Mouse (Mus musculus) brown adipose tissue, adult 24 weeks (tissue): ENCODE data around the gene Etnk1. TPM values are rescaled to one million over a fixed set of nuclear protein-coding genes. Genes with fewer than 3 reads are reported as not detected.
A peak's percentile ranks its signal among the peaks of the same experiment; 100 is the strongest.
"Not testable (repeated sequence)": the region's sequence is repeated elsewhere in the genome, so short reads cannot be mapped to it uniquely, and the experiment has no call there.

Experiments
- H3K27ac ChIP-seq: fragments of 200-500 bp; replicated peaks from 2 replicates; pipeline ENCODE4 v1.5.1; 2012; ENCODE audit warnings: low read depth, mild to moderate bottlenecking, low read length
- H3K4me1 ChIP-seq: fragments of 200-500 bp; 2 replicates; pipeline ENCODE4 v1.6.1; 2012; ENCODE audit warnings: low read length, mixed read lengths; ENCODE audit not compliant: control insufficient read depth, insufficient read depth, insufficient read length
- H3K4me3 ChIP-seq: fragments of 200-500 bp; 2 replicates; pipeline ENCODE4 v1.5.1; 2012; ENCODE audit warnings: low read depth, mild to moderate bottlenecking, low read length, moderate library complexity; ENCODE audit not compliant: insufficient read depth
- polyA plus RNA-seq: library from polyadenylated mRNA; stranded (reverse); fragments of >200 nt; gene quantifications from 2 replicates; pipeline ENCODE4 v1.2.4, GENCODE M21; 2012; ENCODE audit not compliant: missing spikeins, insufficient read depth, insufficient read length

The Etnk1 gene
- 23.8 and 23.9 TPM in 2 replicates for polyA plus RNA-seq

- Histone ChIP-seq H3K4me3 (peak within 1 kb of the TSS; percentile 86), H3K4me1 (peaks cover 17% of the 10 kb centered on the region; the same call in 1 of the 2 replicates), H3K27ac (peak within 1 kb of the TSS; percentile 79)
These were observed at the start of gene Etnk1 for GRCm38 (mm10) chr6:143166452-143167357. Gene Etnk1, plus strand, starts transcription at chr6:143167221.

DNA sequence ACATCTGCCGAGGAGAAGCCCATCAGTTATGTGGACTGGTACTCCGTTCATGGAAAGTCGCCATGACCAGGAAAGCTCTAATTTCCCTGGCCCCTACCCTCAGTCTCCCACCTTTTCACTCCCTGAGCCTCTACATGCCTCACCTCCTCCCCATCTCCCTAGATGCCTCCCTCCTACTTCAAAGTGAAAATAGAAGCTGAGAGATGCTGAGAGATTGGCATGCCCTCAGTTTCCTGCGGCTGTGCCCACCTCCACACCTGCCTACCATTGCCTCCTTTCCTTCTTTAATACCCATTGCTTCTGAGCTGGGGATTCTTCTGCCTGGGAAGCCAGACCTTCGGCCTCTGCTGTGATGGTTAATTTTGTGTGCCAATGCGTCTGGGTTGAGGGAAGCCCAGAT, 47.7 kb upstream of the Etnk1 start:
- Histone ChIP-seq H3K27ac (no peak overlapping the region), H3K4me3 (no peak overlapping the region), H3K4me1 (no peaks in the 10 kb centered on the region)

DNA sequence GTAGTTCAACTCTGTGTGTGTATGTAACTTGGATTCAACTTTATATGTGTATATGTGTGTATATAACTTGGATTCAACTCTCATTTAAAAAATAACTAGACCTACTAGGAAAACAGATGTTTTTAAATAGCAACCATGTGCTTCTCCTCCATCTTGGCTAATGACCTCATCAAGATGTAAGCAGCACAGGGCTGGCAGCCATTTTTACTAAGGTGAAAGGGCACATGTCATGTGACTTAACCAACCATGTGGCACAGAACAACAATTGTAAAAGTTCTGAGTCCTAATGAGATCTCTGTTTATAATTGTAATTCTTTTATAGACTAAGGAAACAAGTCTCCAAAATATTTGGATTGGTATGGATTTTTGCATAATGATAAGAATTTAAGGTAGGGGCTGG, 41.3 kb upstream of the Etnk1 start:
- Histone ChIP-seq H3K4me3 (no peak overlapping the region), H3K4me1 (no peaks in the 10 kb centered on the region), H3K27ac (no peak overlapping the region)

DNA sequence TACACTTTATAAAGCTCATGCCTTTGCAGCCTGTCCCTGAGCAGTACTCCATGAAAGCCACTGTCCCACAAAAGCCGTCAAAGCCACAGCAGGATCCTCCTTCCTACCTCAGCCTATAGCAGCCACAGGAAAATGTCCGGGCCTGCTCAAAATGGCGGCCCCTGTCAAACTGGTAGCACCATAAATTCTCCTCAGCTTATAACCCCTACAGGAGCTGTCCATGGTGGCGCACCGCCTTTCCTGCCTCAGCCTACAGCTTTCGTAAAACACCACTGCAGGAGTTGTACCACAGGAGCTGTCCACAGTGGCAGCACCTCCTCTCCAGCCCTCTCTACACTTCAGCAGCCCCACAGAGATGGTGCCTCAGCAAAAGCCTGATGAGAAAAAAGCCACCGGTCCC, 37.6 kb upstream of the Etnk1 start:
- Histone ChIP-seq H3K4me3 (no peak overlapping the region), H3K27ac (no peak overlapping the region), H3K4me1 (no peaks in the 10 kb centered on the region)

DNA sequence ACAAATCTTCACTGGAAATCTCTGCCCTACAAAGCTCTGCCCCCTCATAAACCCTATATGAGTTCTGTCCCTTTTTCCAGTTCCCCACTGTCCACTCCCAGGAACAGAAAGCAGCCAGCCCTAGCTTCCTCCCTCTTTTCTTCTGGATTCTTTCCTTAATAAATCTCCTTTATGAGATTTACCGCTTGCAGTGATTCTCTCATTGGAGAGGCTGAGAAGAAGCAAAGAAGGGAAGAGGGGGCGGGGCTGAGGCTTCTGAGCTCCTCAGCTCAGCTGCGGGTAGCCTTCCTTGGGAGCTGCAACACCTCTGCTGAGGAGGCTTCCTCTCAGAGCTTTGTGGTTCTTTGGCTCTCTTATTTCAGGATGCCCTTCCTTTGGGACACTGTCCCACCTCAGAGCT, 37.1 kb upstream of the Etnk1 start:
- Histone ChIP-seq H3K27ac (no peak overlapping the region), H3K4me3 (no peak overlapping the region), H3K4me1 (no peaks in the 10 kb centered on the region)

GRCm38 (mm10) chr6:143130411-143130810, 36.6 kb upstream of the Etnk1 start:
- Histone ChIP-seq H3K4me1 (no peaks in the 10 kb centered on the region), H3K4me3 (no peak overlapping the region), H3K27ac (no peak overlapping the region)

DNA sequence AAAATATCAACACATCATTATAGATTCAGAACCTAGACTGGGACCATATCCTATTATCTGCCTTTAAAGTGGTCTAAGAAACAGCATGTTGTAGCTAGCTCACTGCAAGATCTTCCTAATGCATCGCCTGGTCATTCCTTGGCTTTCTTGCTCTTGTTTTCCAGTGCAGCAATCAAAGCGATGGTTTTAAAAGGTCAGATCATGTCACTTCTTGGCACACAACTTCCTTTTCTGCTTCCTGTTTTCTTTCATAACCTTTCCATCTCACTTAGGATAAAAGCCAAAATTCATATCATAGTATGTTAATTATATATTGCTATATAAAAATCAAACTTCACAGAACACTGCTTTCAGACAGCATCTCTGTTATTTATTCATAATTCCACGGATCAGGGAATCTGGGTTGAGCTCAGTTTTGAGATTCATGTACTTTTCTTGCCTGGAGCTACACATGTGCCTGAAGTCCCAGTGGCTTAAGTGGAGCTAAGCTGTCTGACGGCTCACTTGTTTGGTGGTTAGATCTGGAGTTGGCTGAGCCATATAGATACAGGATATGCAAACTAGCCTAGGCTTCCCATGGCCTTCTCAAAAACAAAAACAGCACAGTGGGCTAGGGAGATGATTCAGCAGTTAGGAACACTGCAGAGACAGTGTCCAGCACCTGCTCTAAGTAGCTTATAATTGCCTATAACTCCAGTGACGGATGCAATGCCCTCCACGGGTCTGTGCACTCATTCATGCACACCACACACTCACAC, 34.9 kb upstream of the Etnk1 start:
- Histone ChIP-seq H3K27ac (no peak overlapping the region), H3K4me1 (no peaks in the 10 kb centered on the region), H3K4me3 (no peak overlapping the region)

DNA sequence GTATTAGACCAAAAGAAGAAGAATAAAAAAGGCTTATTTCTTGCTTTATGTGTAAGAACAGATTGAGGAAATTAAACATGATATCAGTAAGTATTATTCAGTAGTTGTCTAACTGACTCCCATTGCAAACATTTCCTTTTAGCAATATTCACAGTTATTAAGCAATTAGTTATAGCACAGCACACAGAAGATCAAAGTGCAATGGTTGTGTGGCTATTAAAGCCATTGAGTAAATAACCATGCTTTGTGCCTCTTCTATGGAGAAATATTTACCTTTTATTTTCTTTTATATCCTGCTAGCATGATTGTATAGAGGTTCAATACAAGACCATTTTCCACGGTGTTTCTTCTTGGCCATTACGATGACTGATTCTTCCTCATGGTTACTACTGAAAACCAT, 33.9 kb upstream of the Etnk1 start:
- Histone ChIP-seq H3K4me1 (no peaks in the 10 kb centered on the region), H3K4me3 (no peak overlapping the region), H3K27ac (no peak overlapping the region)

DNA sequence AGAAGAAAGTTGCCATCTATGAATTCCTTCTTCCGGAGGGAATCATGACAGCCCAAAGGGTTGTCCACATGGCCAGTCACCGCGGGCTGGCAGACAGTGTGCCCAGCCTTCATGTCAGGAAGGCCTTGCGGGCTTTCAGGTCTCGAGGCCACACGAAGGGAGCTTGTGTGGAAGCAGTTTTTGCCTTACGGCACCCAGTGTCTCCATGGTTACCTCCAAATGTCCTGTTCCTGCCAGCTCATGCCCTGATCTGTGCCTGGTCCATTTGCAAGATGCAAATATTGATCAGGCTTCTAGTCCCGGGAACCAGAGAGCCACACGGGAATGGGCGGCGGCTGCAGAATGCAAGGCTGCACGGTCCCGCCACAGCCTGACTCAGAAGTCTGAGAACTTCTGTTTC, 31.9 kb upstream of the Etnk1 start:
- H3K4me1 ChIP-seq: no peaks in the 10 kb centered on the region
- H3K27ac ChIP-seq: no peak overlapping the region
- H3K4me3 ChIP-seq: no peak overlapping the region

DNA sequence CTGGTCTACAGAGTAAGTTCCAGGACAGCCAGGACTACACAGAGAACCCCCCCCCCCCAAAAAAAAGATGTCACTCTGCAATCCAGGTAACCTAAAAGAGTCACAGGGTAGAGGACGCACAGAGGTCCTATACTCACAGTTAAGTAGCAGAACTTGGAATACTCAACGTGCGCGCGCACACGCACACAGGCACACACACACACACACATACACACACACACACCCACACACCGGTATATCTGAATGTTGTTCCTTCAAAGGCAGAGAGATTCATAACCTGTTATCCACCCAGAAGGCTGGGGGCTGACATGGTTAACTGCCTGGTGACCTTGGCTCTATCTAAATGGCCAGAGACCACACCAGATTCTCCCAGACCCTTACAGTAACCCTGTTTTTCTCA, 30.3 kb upstream of the Etnk1 start:
- H3K27ac ChIP-seq: no peak overlapping the region
- no peak overlapping the region for H3K4me3 ChIP-seq
- H3K4me1 ChIP-seq: no peaks in the 10 kb centered on the region

GRCm38 (mm10) chr6:143137341-143137740, 29.7 kb upstream of the Etnk1 start:
- Histone ChIP-seq H3K4me1 (no peaks in the 10 kb centered on the region), H3K27ac (no peak overlapping the region), H3K4me3 (no peak overlapping the region)

DNA sequence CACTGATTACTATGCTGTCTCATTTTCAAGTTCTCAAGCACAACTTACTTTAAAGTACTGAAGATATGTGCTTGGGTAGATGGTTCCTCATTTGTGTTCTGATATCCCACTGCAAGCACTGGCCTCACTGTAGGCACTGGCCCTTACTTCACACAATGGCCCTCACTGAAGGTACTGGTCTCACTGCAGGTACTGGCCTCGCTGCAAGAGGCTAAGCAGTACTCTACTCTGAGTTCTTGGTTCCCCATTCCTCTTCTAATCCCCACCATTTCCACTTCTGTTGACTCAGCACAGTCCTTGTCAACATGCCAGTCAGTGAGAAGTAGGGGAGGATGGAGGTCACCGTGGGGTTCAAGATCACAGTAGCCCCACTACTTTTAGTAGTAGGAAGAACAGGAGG, 27.6 kb upstream of the Etnk1 start:
- no peak overlapping the region for H3K27ac ChIP-seq
- no peaks in the 10 kb centered on the region for H3K4me1 ChIP-seq

GRCm38 (mm10) chr6:143140884-143141283, 26.1 kb upstream of the Etnk1 start:
- no peak overlapping the region for H3K27ac ChIP-seq
- no peak overlapping the region for H3K4me3 ChIP-seq
- no peaks in the 10 kb centered on the region for H3K4me1 ChIP-seq

More for the DNA sequence above, 27.6 kb upstream of the Etnk1 start:
- H3K4me3 ChIP-seq: no peak overlapping the region

- H3K4me3 ChIP-seq, H3K27ac ChIP-seq, H3K4me1 ChIP-seq: not testable (repeated sequence)
These were observed 25.1 kb upstream of the Etnk1 start for GRCm38 (mm10) chr6:143141624-143142592.

DNA sequence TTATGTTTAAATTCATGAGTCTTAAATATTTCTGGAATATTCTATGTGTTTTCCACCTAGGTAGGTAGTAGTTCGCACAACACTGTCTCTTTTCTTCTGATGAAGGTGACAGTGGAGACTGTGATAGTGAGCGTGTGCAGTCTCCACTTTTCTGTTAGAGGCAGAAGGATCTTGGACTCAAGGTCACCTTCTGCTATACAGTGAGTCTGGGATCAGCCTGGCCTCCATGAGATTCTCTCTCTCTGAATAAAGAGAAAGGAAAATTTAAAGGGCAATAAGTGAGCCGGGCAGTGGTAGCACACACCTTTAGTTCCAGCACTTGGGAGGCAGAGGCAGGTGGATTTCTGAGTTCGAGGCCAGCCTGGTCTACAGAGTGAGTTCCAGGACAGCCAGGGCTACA, 24.2 kb upstream of the Etnk1 start:
- no peak overlapping the region for H3K27ac ChIP-seq
- no peaks in the 10 kb centered on the region for H3K4me1 ChIP-seq
- no peak overlapping the region for H3K4me3 ChIP-seq
